ENCODE assay signal across 16 mouse cellular contexts in the genomic region with DNA sequence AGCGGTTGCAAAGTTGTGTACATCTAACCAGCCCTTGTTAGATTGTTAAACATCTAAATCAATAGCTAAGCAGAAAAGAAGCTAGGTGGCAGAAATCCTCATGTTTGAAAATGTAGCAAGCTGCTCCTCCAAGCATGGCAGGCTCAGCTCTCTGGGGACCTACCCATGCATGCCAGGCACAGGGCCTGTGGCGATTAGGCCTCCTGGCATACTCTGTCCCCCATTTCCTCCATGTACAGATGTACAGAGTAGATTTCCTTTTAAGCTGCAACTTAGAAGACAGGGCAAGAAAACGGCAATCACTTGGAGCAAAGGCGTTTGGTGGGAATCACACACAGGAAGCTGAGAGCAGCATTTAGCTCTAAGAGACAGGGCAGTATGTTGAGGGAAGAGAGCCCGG. TPM values are rescaled to one million over a fixed set of nuclear protein-coding genes. Genes with fewer than 3 reads are reported as not detected.
A peak's percentile ranks its signal among the peaks of the same experiment; 100 is the strongest.
DNase-seq lines count a peak whose midpoint lies in the region; ATAC-seq lines count a peak whose summit lies in the region.
"Had no signal": no experiment of that assay in that cellular context is flagged by ENCODE, and none has a peak within 500 bp of the region (broad histone marks: within the 10 kb centered on the region; RNA-seq: fewer than 3 reads in every experiment).

No protein-coding gene starts in this region.

- H3K27ac ChIP-seq in midbrain, embryonic 14.5 days (replicated peaks; ENCODE audit: low read depth, low read length): no peak overlapping the region
- H3K27ac ChIP-seq in midbrain, embryonic 16.5 days (ENCODE audit: low read length): no peak overlapping the region
- peak overlapping the region; percentile 24; the same call in 1 of the 2 replicates for H3K27ac ChIP-seq in kidney, embryonic 14.5 days (ENCODE audit: low read depth, low read length)
- H3K27ac ChIP-seq: gastrocnemius, adult 2 months had no signal

- no peaks in the 10 kb centered on the region; the same call in 1 of the 2 replicates for H3K9me3 ChIP-seq in midbrain, embryonic 14.5 days (ENCODE audit: control insufficient read depth, low read length)
- no peaks in the 10 kb centered on the region for H3K9me3 ChIP-seq in midbrain, embryonic 16.5 days (replicated peaks; ENCODE audit: control insufficient read depth, low read length, poor library complexity, severe bottlenecking)
- peaks cover 2% of the 10 kb centered on the region; the same call in 1 of the 2 replicates for H3K9me3 ChIP-seq in kidney, embryonic 14.5 days (ENCODE audit: control insufficient read depth, low read length)
- H3K9me3 ChIP-seq: G1E had no signal

- no peaks in the 10 kb centered on the region for H3K27me3 ChIP-seq in midbrain, embryonic 14.5 days (ENCODE audit: control insufficient read depth, insufficient read depth, low read length)
- no peaks in the 10 kb centered on the region for H3K27me3 ChIP-seq in midbrain, embryonic 16.5 days (ENCODE audit: control insufficient read depth, insufficient read depth, low read depth, low read length)
- no peaks in the 10 kb centered on the region for H3K27me3 ChIP-seq in kidney, embryonic 14.5 days (ENCODE audit: control insufficient read depth, insufficient read depth, low read length)

- H3K9ac ChIP-seq in midbrain, embryonic 14.5 days (replicated peaks; ENCODE audit: low read length): no peak overlapping the region
- no peak overlapping the region for H3K9ac ChIP-seq in midbrain, embryonic 16.5 days (ENCODE audit: low read depth, low read length)
- H3K9ac ChIP-seq in kidney, embryonic 14.5 days (ENCODE audit: low read depth, low read length): no peak overlapping the region

- WGBS in midbrain, embryonic 14.5 days: 71% methylated on average over 5 of the region's 5 CpGs
- 72% methylated on average over 5 of the region's 5 CpGs for WGBS in midbrain, embryonic 16.5 days
- WGBS in kidney, embryonic 14.5 days: 62% methylated on average over 5 of the region's 5 CpGs

- H3K4me2 ChIP-seq in midbrain, embryonic 14.5 days (ENCODE audit: low read length): no peak overlapping the region
- H3K4me2 ChIP-seq in midbrain, embryonic 16.5 days (ENCODE audit: low read length): no peak overlapping the region
- H3K4me2 ChIP-seq in kidney, embryonic 14.5 days (replicated peaks; ENCODE audit: low read depth, low read length): no peak overlapping the region
- H3K4me2 ChIP-seq: heart, embryonic 11.5 days had no signal

- DNase-seq in adrenal gland, postnatal 14 days: peak; percentile 12
- DNase-seq in adrenal gland, adult (ENCODE audit: inconsistent age in 2 of 2, low spot score in 1 of 2): no peak
- peak; percentile 40 for DNase-seq in midbrain, embryonic 14.5 days
- peak; percentile 77 to 82 for DNase-seq in spleen, postnatal 36 days (ENCODE audit: low spot score in 2 of 2)
- no peak for DNase-seq in yolk sac, embryonic 10.5 days (ENCODE audit: low spot score)
- DNase-seq in left cerebral cortex, adult 9 months (ENCODE audit: low spot score in 2 of 2): no peak
- DNase-seq: cerebellum, adult 9-10 months; gastrocnemius, adult 2 months; heart, postnatal 4 days; right cerebral cortex, adult 18-20 months; thymus, postnatal 36 days had no signal

- no peaks in the 10 kb centered on the region for H3K36me3 ChIP-seq in midbrain, embryonic 14.5 days (ENCODE audit: control insufficient read depth, insufficient read depth, low read length)
- H3K36me3 ChIP-seq in midbrain, embryonic 16.5 days (ENCODE audit: control insufficient read depth, insufficient read depth, low read length): no peaks in the 10 kb centered on the region
- H3K36me3 ChIP-seq in kidney, embryonic 14.5 days (ENCODE audit: control insufficient read depth, insufficient read depth, low read length): no peaks in the 10 kb centered on the region
- H3K36me3 ChIP-seq: G1E had no signal

- no peak overlapping the region for H3K4me3 ChIP-seq in midbrain, embryonic 14.5 days (replicated peaks; ENCODE audit: low read depth, low read length)
- H3K4me3 ChIP-seq in midbrain, embryonic 16.5 days (ENCODE audit: low read depth, low read length): no peak overlapping the region
- no peak overlapping the region for H3K4me3 ChIP-seq in kidney, embryonic 14.5 days (ENCODE audit: low read length)
- H3K4me3 ChIP-seq: gastrocnemius, adult 2 months had no signal

- no peak for ATAC-seq in midbrain, embryonic 14.5 days (ENCODE audit: low FRiP score, low TSS enrichment)
- ATAC-seq in midbrain, embryonic 16.5 days: no peak
- ATAC-seq in kidney, embryonic 14.5 days (ENCODE audit: low FRiP score, low TSS enrichment): peak; percentile 57; the same call in 1 of the 2 replicates
- ATAC-seq: lung, postnatal 0 days had no signal

- H3K4me1 ChIP-seq in midbrain, embryonic 14.5 days (ENCODE audit: control insufficient read depth, insufficient read depth, low read length): peaks cover 6% of the 10 kb centered on the region; the same call in 1 of the 2 replicates
- H3K4me1 ChIP-seq in midbrain, embryonic 16.5 days (ENCODE audit: control insufficient read depth, insufficient read depth, low read length): no peaks in the 10 kb centered on the region
- peaks cover 15% of the 10 kb centered on the region for H3K4me1 ChIP-seq in kidney, embryonic 14.5 days (ENCODE audit: control insufficient read depth, insufficient read depth, low read length)

RNA-seq across cellular contexts. Expression of a gene that starts 31.6 kb away (rescaled TPM):
- 27.0 and 34.8 TPM in 2 replicates for total RNA-seq in adrenal gland, postnatal 14 days (2021)
- polyA plus RNA-seq in midbrain, embryonic 14.5 days (2014; fragmentation: Nextera tagmentation; extraction: Ambion mirVana): 8.7 and 13.3 TPM in 2 replicates
- 7.4 and 9.4 TPM in 2 replicates for polyA plus RNA-seq in midbrain, embryonic 16.5 days (2015; fragmentation: Nextera tagmentation; extraction: Ambion mirVana)
- polyA plus RNA-seq in kidney, embryonic 14.5 days (2014; fragmentation: Nextera tagmentation; extraction: Ambion mirVana): 20.0 and 31.6 TPM in 2 replicates

Comparison
In these comparisons a context has a peak if more than half of its experiments do, and no peak if none do; other contexts are left out.
1. DNase-seq: peak in adrenal gland, postnatal 14 days (single experiment), midbrain, embryonic 14.5 days (single experiment) and spleen, postnatal 36 days (2 of 2); none in adrenal gland, adult (0 of 2), yolk sac, embryonic 10.5 days (single experiment) and left cerebral cortex, adult 9 months (0 of 2).